Mouse (Mus musculus): ENCODE data around the gene Fam240a. TPM values are rescaled to one million over a fixed set of nuclear protein-coding genes. Genes with fewer than 3 reads are reported as not detected.

The Fam240a gene
- polyA plus RNA-seq, 1 experiment, result not detected

DNA sequence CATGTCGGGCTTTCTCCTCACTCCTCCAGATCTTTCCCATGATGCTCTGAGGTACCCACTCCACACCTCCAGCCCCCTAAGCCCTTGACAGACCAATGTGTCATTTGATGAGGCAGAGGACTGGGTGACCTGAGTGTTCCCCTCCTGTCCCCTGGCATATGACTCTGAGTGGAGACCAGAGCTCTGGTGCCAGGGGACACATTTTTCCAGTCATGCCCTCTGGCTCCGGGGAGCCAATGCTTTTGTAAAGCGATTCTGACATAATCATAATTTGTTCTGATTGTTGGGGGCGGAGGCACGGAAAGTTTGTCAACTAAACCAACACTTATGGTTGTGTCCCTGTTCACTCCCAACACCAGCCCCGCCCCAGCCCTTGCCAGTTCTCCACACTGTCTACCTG is 39.3 kb upstream of the Fam240a start:
- no peak overlapping the region for H3K27ac ChIP-seq (ENCODE audit: insufficient read depth, low read depth, low read length)
- 81% methylated on average over 6 of the region's 6 CpGs for WGBS
- no peaks in the 10 kb centered on the region for H3K36me3 ChIP-seq (ENCODE audit: control insufficient read depth, insufficient read depth, low read length)
- peaks cover 4% of the 10 kb centered on the region; the same call in 1 of the 2 replicates for H3K4me1 ChIP-seq (ENCODE audit: control insufficient read depth, insufficient read depth, low read length)
- no peak overlapping the region for H3K4me3 ChIP-seq (ENCODE audit: insufficient read depth, low read depth, low read length)
- TF ChIP-seq CTCF (conservative IDR thresholded peaks at IDR 0.05; ENCODE audit: insufficient read depth, insufficient read length, low read depth, low read length) (no peak), POLR2A (IDR thresholded peaks at IDR 0.05; ENCODE audit: low read depth, low read length) (no peak)
- DNase-seq, result no peak
- H3K27me3 ChIP-seq (replicated peaks; ENCODE audit: control insufficient read depth, insufficient read depth, low read length), result no peaks in the 10 kb centered on the region

GRCm38 (mm10) chr9:110954681-110955445 is 38.2 kb upstream of the Fam240a start:
- no peaks in the 10 kb centered on the region for H3K27me3 ChIP-seq (replicated peaks; ENCODE audit: control insufficient read depth, insufficient read depth, low read length)
- H3K4me1 ChIP-seq (ENCODE audit: control insufficient read depth, insufficient read depth, low read length), result peaks cover 4% of the 10 kb centered on the region; the same call in 1 of the 2 replicates
- no peak for TF ChIP-seq POLR2A (IDR thresholded peaks at IDR 0.05; ENCODE audit: low read depth, low read length)
- no peak for TF ChIP-seq CTCF (conservative IDR thresholded peaks at IDR 0.05; ENCODE audit: insufficient read depth, insufficient read length, low read depth, low read length)
- H3K27ac ChIP-seq (ENCODE audit: insufficient read depth, low read depth, low read length), result no peak overlapping the region
- 49% methylated on average over 2 of the region's 2 CpGs for WGBS
- DNase-seq, result peak; percentile 56
- no peaks in the 10 kb centered on the region for H3K36me3 ChIP-seq (ENCODE audit: control insufficient read depth, insufficient read depth, low read length)
- no peak overlapping the region for H3K4me3 ChIP-seq (ENCODE audit: insufficient read depth, low read depth, low read length)

DNA sequence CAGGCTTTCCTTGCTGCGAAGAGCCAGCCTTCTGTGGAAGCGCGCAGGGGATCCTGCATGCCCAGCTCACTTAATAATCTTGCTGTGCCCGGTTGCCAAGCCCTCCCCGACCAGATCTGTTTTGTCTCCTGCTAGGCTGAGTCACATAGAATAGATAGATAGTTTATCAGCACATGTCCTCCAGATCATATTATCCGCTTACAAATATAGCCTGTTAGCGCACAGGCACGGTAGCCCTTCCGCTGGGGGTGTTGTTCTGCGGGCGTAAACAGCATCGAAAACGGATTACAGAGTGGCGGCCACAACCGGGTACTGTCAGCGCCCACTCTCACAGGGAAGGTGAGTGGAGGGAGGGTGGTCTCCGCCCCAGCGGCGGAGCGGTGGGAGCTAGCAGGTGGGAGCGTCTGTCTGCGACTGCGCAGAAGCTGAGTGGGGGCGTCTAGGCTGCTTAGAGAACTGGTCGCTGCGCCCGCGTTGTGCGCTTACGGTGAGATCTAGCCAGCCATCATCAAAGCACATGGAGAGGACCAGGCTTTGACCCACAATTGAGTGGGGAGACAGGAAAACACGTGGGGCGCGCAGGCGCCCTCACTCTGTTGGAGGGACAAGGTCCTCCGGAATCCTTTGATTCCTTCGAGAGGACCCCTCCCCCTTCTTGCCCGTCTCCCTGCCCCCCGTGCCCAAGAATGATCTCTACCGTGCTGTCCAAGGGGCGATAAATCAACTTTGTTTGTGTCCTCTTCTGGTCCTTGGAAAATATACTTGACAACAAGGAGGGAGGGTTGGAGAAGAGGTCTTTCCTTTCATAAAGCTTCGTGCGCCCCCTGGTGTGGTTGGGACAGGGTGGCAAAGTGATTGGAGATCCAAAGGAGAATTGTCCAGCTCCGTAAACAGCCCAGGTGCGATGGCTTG is 37.1 kb upstream of the Fam240a start:
- 2% methylated on average over 44 of the region's 44 CpGs for WGBS
- H3K4me1 ChIP-seq (ENCODE audit: control insufficient read depth, insufficient read depth, low read length), result peaks cover 4% of the 10 kb centered on the region; the same call in 1 of the 2 replicates
- H3K27ac ChIP-seq (ENCODE audit: insufficient read depth, low read depth, low read length), result no peak overlapping the region

DNA sequence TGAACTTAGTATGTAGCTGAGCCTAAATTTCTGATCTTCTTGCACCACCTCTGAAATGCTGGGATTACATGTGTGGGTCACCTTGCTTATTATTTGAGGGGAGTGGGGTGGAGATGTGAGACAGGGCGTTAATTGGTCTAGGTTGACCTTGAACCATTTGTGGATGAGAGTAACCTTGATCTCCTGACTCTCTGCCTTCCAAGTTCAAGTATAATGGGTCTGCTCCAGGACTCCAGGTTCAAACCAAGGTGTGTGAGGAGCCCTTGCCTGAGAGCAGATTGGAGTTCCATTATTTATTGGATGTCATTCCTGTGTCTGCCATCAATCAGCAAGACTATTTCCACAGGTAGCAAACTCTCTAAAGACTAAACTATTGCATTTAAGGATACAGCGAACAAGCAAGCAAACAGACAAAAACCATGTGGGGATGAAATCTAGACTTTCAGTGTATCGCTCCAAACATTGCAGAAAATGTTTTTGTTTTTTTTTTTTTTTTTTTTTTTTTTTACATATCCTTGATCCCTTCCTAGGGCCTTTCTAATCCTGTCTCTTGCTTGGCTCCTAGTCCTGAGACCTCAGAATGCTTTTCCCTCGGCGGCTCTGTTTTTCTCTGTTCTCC is 36.4 kb upstream of the Fam240a start:
- WGBS, result 53% methylated on average over 5 of the region's 5 CpGs
- Histone ChIP-seq H3K4me3 (ENCODE audit: insufficient read depth, low read depth, low read length) (no peak overlapping the region), H3K27me3 (replicated peaks; ENCODE audit: control insufficient read depth, insufficient read depth, low read length) (no peaks in the 10 kb centered on the region), H3K27ac (ENCODE audit: insufficient read depth, low read depth, low read length) (no peak overlapping the region), H3K4me1 (ENCODE audit: control insufficient read depth, insufficient read depth, low read length) (peaks cover 4% of the 10 kb centered on the region; the same call in 1 of the 2 replicates), H3K36me3 (ENCODE audit: control insufficient read depth, insufficient read depth, low read length) (no peaks in the 10 kb centered on the region)
- TF ChIP-seq CTCF (conservative IDR thresholded peaks at IDR 0.05; ENCODE audit: insufficient read depth, insufficient read length, low read depth, low read length) (no peak), POLR2A (IDR thresholded peaks at IDR 0.05; ENCODE audit: low read depth, low read length) (no peak)
- no peak for DNase-seq

More for the DNA sequence above, 37.1 kb upstream of the Fam240a start:
- TF ChIP-seq POLR2A (IDR thresholded peaks at IDR 0.05; ENCODE audit: low read depth, low read length) (no peak), CTCF (conservative IDR thresholded peaks at IDR 0.05; ENCODE audit: insufficient read depth, insufficient read length, low read depth, low read length) (peak; percentile 60)
- H3K27me3 ChIP-seq (replicated peaks; ENCODE audit: control insufficient read depth, insufficient read depth, low read length), result no peaks in the 10 kb centered on the region
- no peaks in the 10 kb centered on the region for H3K36me3 ChIP-seq (ENCODE audit: control insufficient read depth, insufficient read depth, low read length)
- H3K4me3 ChIP-seq (ENCODE audit: insufficient read depth, low read depth, low read length), result peak overlapping the region; percentile 42
- peak; percentile 62 for DNase-seq

GRCm38 (mm10) chr9:110952398-110952797 is 35.7 kb upstream of the Fam240a start:
- Histone ChIP-seq H3K4me3 (ENCODE audit: insufficient read depth, low read depth, low read length) (no peak overlapping the region), H3K27me3 (replicated peaks; ENCODE audit: control insufficient read depth, insufficient read depth, low read length) (no peaks in the 10 kb centered on the region), H3K27ac (ENCODE audit: insufficient read depth, low read depth, low read length) (no peak overlapping the region), H3K4me1 (ENCODE audit: control insufficient read depth, insufficient read depth, low read length) (peaks cover 4% of the 10 kb centered on the region; the same call in 1 of the 2 replicates), H3K36me3 (ENCODE audit: control insufficient read depth, insufficient read depth, low read length) (no peaks in the 10 kb centered on the region)
- TF ChIP-seq POLR2A (IDR thresholded peaks at IDR 0.05; ENCODE audit: low read depth, low read length) (no peak), CTCF (conservative IDR thresholded peaks at IDR 0.05; ENCODE audit: insufficient read depth, insufficient read length, low read depth, low read length) (no peak)
- DNase-seq, result no peak
- 58% methylated on average over 6 of the region's 6 CpGs for WGBS

DNA sequence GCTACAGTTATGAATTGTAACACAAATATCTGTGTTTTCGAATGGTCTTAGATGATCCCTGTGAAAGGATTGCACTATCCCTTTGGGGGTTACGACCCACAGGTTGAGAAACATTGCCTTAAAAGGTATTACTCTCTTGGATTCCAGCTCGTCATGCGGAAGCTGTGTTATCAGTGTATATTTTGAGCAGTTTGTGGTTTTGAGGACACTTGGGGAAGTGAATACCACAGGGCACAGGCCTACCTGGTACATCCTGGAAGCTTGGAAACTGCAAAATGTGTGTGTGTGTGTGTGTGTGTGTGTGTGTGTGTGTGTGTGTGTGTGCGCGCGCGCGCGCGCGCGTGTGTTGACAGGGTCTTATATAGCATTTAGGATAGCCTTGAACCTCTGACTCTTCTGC is 35.2 kb upstream of the Fam240a start:
- no peak overlapping the region for H3K27ac ChIP-seq (ENCODE audit: insufficient read depth, low read depth, low read length)
- no peak overlapping the region for H3K4me3 ChIP-seq (ENCODE audit: insufficient read depth, low read depth, low read length)
- H3K4me1 ChIP-seq (ENCODE audit: control insufficient read depth, insufficient read depth, low read length), result peaks cover 4% of the 10 kb centered on the region; the same call in 1 of the 2 replicates
- no peaks in the 10 kb centered on the region for H3K27me3 ChIP-seq (replicated peaks; ENCODE audit: control insufficient read depth, insufficient read depth, low read length)
- no peaks in the 10 kb centered on the region for H3K36me3 ChIP-seq (ENCODE audit: control insufficient read depth, insufficient read depth, low read length)
- TF ChIP-seq POLR2A (IDR thresholded peaks at IDR 0.05; ENCODE audit: low read depth, low read length), result no peak
- no peak for TF ChIP-seq CTCF (conservative IDR thresholded peaks at IDR 0.05; ENCODE audit: insufficient read depth, insufficient read length, low read depth, low read length)
- no peak for DNase-seq
- 96% methylated on average over 13 of the region's 13 CpGs for WGBS

Measured in kidney, adult 2 months (tissue).